Mouse (Mus musculus): ENCODE measurements at regions not wholly inside any gene's neighbourhood (a gene's known extent, or its start where the extent isn't known, plus 50 kb on each side); places are given as distances from the start of the nearest gene placed in this dataset.

GRCm38 (mm10) chr6:5663433-5664175, 61.8 kb upstream of the Dync1i1 start:
- in situ Hi-C loops (cut with MboI; ENCODE audit: unreplicated experiment in 2 of 2) = no loop called here

- in situ Hi-C loops (cut with MboI; ENCODE audit: unreplicated experiment in 2 of 2) = loop anchor here (10.0 to 25.0 kb wide), 3 partner anchors 1267 to 1467 kb away; no protein-coding TSS in a partner anchor
Measured at GRCm38 (mm10) chr6:5645150-5645732, 80.2 kb upstream of the Dync1i1 start.

GRCm38 (mm10) chr6:5634222-5634621, 91.2 kb upstream of the Dync1i1 start:
- in situ Hi-C loops (cut with MboI; ENCODE audit: unreplicated experiment in 2 of 2) = loop anchor here (25.0 kb wide), 2 partner anchors 1278 to 1478 kb away; no protein-coding TSS in a partner anchor

- in situ Hi-C loops (cut with MboI; ENCODE audit: unreplicated experiment in 2 of 2) = loop anchor here (25.0 kb wide), 2 partner anchors 1279 to 1479 kb away; no protein-coding TSS in a partner anchor
Measured at GRCm38 (mm10) chr6:5633036-5633708, 92.3 kb upstream of the Dync1i1 start.

- in situ Hi-C loops (cut with MboI; ENCODE audit: unreplicated experiment in 2 of 2) = no loop called here
Measured at GRCm38 (mm10) chr6:5624085-5624484, 101.4 kb upstream of the Dync1i1 start.

- in situ Hi-C loops (cut with MboI; ENCODE audit: unreplicated experiment in 2 of 2) = no loop called here
Measured at GRCm38 (mm10) chr6:5621582-5621981, 103.9 kb upstream of the Dync1i1 start.

GRCm38 (mm10) chr6:5594011-5594410, 97.9 kb upstream of the Pdk4 start:
- in situ Hi-C loops (cut with MboI; ENCODE audit: unreplicated experiment in 2 of 2) = loop anchor here (10.0 to 25.0 kb wide), 3 partner anchors 179 to 1982 kb away; no protein-coding TSS in a partner anchor

GRCm38 (mm10) chr6:5589635-5590034, 93.5 kb upstream of the Pdk4 start:
- in situ Hi-C loops (cut with MboI; ENCODE audit: unreplicated experiment in 2 of 2) = loop anchor here (5.0 to 25.0 kb wide), 4 partner anchors 175 to 1977 kb away; no protein-coding TSS in a partner anchor

- in situ Hi-C loops (cut with MboI; ENCODE audit: unreplicated experiment in 2 of 2) = loop anchor here (25.0 kb wide), 2 partner anchors 1046 to 1971 kb away; no protein-coding TSS in a partner anchor
Measured at GRCm38 (mm10) chr6:5582923-5583525, 86.9 kb upstream of the Pdk4 start.

GRCm38 (mm10) chr6:5576891-5577290, 80.8 kb upstream of the Pdk4 start:
- in situ Hi-C loops (cut with MboI; ENCODE audit: unreplicated experiment in 2 of 2) = loop anchor here (25.0 kb wide), 2 partner anchors 1040 to 1965 kb away; no protein-coding TSS in a partner anchor

GRCm38 (mm10) chr6:5566582-5566981, 70.5 kb upstream of the Pdk4 start:
- in situ Hi-C loops (cut with MboI; ENCODE audit: unreplicated experiment in 2 of 2) = no loop called here

- in situ Hi-C loops (cut with MboI; ENCODE audit: unreplicated experiment in 2 of 2) = no loop called here
Measured at GRCm38 (mm10) chr6:5565049-5565448, 68.9 kb upstream of the Pdk4 start.

- in situ Hi-C loops (cut with MboI; ENCODE audit: unreplicated experiment in 2 of 2) = no loop called here
Measured at GRCm38 (mm10) chr6:5553703-5554394, 57.7 kb upstream of the Pdk4 start.

GRCm38 (mm10) chr6:5550067-5550466, 54.0 kb upstream of the Pdk4 start:
- in situ Hi-C loops (cut with MboI; ENCODE audit: unreplicated experiment in 2 of 2) = no loop called here
